Mouse (Mus musculus): Measurements from ENCODE around the gene Magix. TPM values are rescaled to one million over a fixed set of nuclear protein-coding genes. Genes with fewer than 3 reads are reported as not detected.

The Magix gene
- polyA plus RNA-seq, 1 experiment: not detected

DNA sequence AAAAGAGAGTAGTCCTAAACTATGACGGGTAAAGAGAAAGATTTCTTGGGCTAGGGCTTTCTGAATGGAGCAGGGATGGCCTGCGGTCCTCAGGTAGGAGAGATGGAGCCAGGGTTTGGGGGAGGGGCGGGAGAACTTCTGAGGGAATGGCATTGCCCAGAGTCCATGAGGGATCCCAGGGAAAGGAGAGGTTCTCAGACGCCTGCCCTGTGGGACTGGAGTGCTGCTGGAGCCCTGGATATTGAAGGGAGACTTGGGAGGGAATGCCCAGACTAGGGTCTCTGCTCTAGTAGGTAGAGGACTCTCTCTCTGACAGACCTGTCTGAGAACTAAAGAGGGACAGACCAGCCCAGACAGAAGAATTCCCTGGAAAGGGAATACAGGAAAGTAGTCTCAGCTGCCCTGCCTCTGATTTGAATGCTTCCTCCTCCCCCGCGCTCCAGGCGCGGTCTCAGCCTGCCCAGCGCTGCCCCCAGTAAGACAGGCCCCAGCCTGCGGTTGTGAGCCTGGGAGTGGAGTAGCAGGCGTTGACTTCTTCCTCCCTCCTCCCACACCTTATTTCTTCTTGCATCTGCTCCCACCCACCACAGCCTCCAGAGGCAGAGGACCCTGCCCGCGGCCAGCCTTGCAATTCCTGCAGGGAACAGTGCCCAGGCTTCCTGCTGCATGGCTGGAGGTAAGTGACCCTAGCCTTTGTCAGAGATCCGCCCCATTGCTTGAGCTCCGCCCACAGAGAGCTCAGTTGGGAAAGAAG lies 22.8 kb downstream of the Magix start:
- no peaks in the 10 kb centered on the region for H3K9me3 ChIP-seq
- no peaks in the 10 kb centered on the region for H3K36me3 ChIP-seq (replicated peaks; ENCODE audit: low read length)
- H3K4me1 ChIP-seq: peaks cover 11% of the 10 kb centered on the region
- H3K4me3 ChIP-seq (replicated peaks): peak overlapping the region; percentile 46
- no peak for TF ChIP-seq GATA1 (IDR thresholded peaks at IDR 0.05; ENCODE audit: borderline replicate concordance, low read length)
- TF ChIP-seq FLI1 (IDR thresholded peaks at IDR 0.05; ENCODE audit: low read length): no peak
- peaks cover 27% of the 10 kb centered on the region for H3K27me3 ChIP-seq (replicated peaks)

DNA sequence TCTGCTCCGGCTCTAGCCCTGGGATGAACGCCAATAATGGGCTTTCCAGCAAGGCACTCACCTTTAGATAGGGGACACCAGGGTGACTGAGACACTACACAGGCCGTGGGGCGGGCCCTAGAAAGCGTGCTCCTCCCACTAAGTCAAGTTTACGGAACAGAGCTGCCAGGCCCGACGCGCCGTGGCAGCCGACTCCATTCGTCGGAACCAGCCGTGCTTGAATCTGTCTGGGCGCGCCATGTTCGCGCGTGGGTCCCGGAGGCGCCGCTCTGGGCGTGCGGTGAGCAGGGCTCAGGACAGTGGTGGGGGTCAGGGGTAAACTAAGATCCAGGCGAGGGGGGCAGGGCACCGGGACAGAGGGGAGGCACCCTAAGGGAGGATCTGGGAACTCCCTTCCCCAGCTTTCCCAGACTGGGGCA lies 23.8 kb downstream of the Magix start, which contains the start of gene Prickle3:
Prickle3 (plus strand) TSS at position 40 of the 419 bp plus-strand sequence.
- TF ChIP-seq FLI1 (IDR thresholded peaks at IDR 0.05; ENCODE audit: low read length) (no peak), GATA1 (IDR thresholded peaks at IDR 0.05; ENCODE audit: borderline replicate concordance, low read length) (no peak)
- H3K4me1 ChIP-seq: peaks cover 11% of the 10 kb centered on the region
- H3K36me3 ChIP-seq (replicated peaks; ENCODE audit: low read length): no peaks in the 10 kb centered on the region
- H3K4me3 ChIP-seq (replicated peaks): peak within 1 kb of the TSS; percentile 81
- H3K9me3 ChIP-seq: no peaks in the 10 kb centered on the region
- peaks cover 27% of the 10 kb centered on the region for H3K27me3 ChIP-seq (replicated peaks)

GRCm38 (mm10) chrX:7648671-7649304 lies 32.3 kb downstream of the Magix start:
- H3K4me1 ChIP-seq: peaks cover 15% of the 10 kb centered on the region

DNA sequence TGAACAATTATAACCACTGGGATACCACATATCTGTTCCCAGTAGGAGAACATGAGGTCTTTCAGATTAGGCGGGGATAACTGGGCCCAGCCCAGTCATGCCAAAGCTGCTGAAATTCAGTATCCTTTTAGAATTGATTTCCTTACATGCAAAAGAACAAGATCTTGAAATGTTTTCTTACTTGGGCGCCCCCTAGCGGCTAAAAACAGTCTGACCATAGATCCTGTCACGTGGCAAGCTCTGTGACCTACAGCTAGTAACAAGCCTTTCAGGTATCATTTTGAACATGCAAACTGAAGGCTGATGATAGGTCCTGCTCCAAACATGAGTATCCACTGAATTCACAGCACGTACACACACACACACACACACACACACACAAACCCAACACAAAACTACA lies 35.7 kb downstream of the Magix start:
- peaks cover 19% of the 10 kb centered on the region for H3K4me1 ChIP-seq
- H3K27me3 ChIP-seq (replicated peaks): peaks cover 31% of the 10 kb centered on the region
- no peaks in the 10 kb centered on the region for H3K36me3 ChIP-seq (replicated peaks; ENCODE audit: low read length)
- H3K4me3 ChIP-seq (replicated peaks): no peak overlapping the region
- TF ChIP-seq GATA1 (IDR thresholded peaks at IDR 0.05; ENCODE audit: borderline replicate concordance, low read length): no peak
- TF ChIP-seq FLI1 (IDR thresholded peaks at IDR 0.05; ENCODE audit: low read length): no peak
- H3K9me3 ChIP-seq: no peaks in the 10 kb centered on the region

More at GRCm38 (mm10) chrX:7648671-7649304, 32.3 kb downstream of the Magix start:
- Histone ChIP-seq H3K4me3 (replicated peaks) (peak overlapping the region; percentile 91), H3K9me3 (no peaks in the 10 kb centered on the region), H3K27me3 (replicated peaks) (peaks cover 7% of the 10 kb centered on the region), H3K36me3 (replicated peaks; ENCODE audit: low read length) (no peaks in the 10 kb centered on the region)
- no peak for TF ChIP-seq FLI1 (IDR thresholded peaks at IDR 0.05; ENCODE audit: low read length)
- no peak for TF ChIP-seq GATA1 (IDR thresholded peaks at IDR 0.05; ENCODE audit: borderline replicate concordance, low read length)

DNA sequence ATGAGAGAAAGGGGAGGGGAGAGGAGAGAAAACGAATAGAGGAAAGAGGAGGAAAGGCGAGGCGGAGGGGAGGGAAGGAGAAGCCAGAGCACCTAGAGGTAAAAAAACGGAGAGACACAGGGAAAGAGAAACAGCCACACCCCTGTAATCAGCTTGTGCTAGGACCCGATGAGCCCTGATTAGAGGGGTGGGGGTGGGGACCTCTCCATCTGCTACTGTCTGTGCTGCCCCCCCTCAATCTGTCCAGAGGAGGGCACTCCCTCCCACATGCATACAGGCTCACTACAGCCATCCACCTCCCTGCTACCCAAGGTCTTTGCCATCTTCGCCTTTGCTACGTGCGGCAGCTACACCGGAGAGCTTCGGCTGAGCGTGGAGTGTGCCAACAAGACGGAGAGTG lies 40.3 kb downstream of the Magix start:
- Histone ChIP-seq H3K4me1 (peaks cover 23% of the 10 kb centered on the region), H3K27me3 (replicated peaks) (peaks cover 51% of the 10 kb centered on the region)
- TF ChIP-seq FLI1 (IDR thresholded peaks at IDR 0.05; ENCODE audit: low read length) (no peak), GATA1 (IDR thresholded peaks at IDR 0.05; ENCODE audit: borderline replicate concordance, low read length) (no peak)

GRCm38 (mm10) chrX:7639536-7640325 lies 41.3 kb downstream of the Magix start:
- Histone ChIP-seq H3K9me3 (no peaks in the 10 kb centered on the region), H3K36me3 (replicated peaks; ENCODE audit: low read length) (no peaks in the 10 kb centered on the region), H3K4me1 (peaks cover 18% of the 10 kb centered on the region; the same call in 1 of the 2 replicates), H3K4me3 (replicated peaks) (no peak overlapping the region), H3K27me3 (replicated peaks) (peaks cover 59% of the 10 kb centered on the region)
- TF ChIP-seq FLI1 (IDR thresholded peaks at IDR 0.05; ENCODE audit: low read length) (no peak), GATA1 (IDR thresholded peaks at IDR 0.05; ENCODE audit: borderline replicate concordance, low read length) (no peak)

More for the DNA sequence above, 40.3 kb downstream of the Magix start:
- Histone ChIP-seq H3K36me3 (replicated peaks; ENCODE audit: low read length) (no peaks in the 10 kb centered on the region), H3K4me3 (replicated peaks) (no peak overlapping the region), H3K9me3 (no peaks in the 10 kb centered on the region)

- peak within 1 kb of the TSS; percentile 82 for H3K4me3 ChIP-seq (replicated peaks)
- peaks cover 18% of the 10 kb centered on the region; the same call in 1 of the 2 replicates for H3K4me1 ChIP-seq
- H3K36me3 ChIP-seq (replicated peaks; ENCODE audit: low read length): no peaks in the 10 kb centered on the region
- peaks cover 55% of the 10 kb centered on the region for H3K27me3 ChIP-seq (replicated peaks)
- no peak for TF ChIP-seq GATA1 (IDR thresholded peaks at IDR 0.05; ENCODE audit: borderline replicate concordance, low read length)
- no peak for TF ChIP-seq FLI1 (IDR thresholded peaks at IDR 0.05; ENCODE audit: low read length)
- H3K9me3 ChIP-seq: no peaks in the 10 kb centered on the region
Measured at GRCm38 (mm10) chrX:7638401-7639091, 42.5 kb downstream of the Magix start, which contains the start of gene Syp. Syp (plus strand) TSS chrX:7638471.

- H3K36me3 ChIP-seq (replicated peaks; ENCODE audit: low read length): no peaks in the 10 kb centered on the region
- peaks cover 14% of the 10 kb centered on the region; the same call in 1 of the 2 replicates for H3K4me1 ChIP-seq
- H3K9me3 ChIP-seq: 0 out of 2 replicates have a peak, but pooled peaks cover 2% of the 10 kb centered on the region
- H3K4me3 ChIP-seq (replicated peaks): no peak overlapping the region
- peaks cover 36% of the 10 kb centered on the region for H3K27me3 ChIP-seq (replicated peaks)
- TF ChIP-seq GATA1 (IDR thresholded peaks at IDR 0.05; ENCODE audit: borderline replicate concordance, low read length) (no peak), FLI1 (IDR thresholded peaks at IDR 0.05; ENCODE audit: low read length) (no peak)
Measured at GRCm38 (mm10) chrX:7635101-7635500, 46.0 kb downstream of the Magix start.

DNA sequence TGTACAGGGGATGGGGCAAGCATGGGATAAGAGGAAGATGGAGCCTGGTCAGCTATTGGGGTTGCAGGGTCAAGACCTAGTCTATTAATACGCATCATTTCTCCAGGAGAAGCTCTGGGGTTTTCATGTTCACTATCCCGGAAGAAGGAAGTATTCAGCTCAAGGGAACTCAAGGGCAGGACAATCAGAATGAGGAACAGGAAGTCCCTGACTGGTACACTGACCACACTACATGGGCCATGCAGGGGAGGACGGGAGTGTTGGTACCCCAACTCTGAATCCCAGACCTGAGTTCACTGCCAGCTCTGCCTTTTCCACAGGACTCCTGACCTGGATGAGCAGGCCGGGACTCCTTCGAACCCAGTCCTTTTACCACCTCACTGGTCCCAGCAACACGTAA lies 48.5 kb downstream of the Magix start:
- Histone ChIP-seq H3K9me3 (0 out of 2 replicates have a peak, but pooled peaks cover 2% of the 10 kb centered on the region), H3K4me3 (replicated peaks) (no peak overlapping the region), H3K4me1 (no peaks in the 10 kb centered on the region), H3K36me3 (replicated peaks; ENCODE audit: low read length) (no peaks in the 10 kb centered on the region), H3K27me3 (replicated peaks) (peaks cover 24% of the 10 kb centered on the region)
- TF ChIP-seq FLI1 (IDR thresholded peaks at IDR 0.05; ENCODE audit: low read length) (no peak), GATA1 (IDR thresholded peaks at IDR 0.05; ENCODE audit: borderline replicate concordance, low read length) (no peak)

Other genes with a start within 250 kb of the Magix start
- 3.1 TPM in 1 of 2 replicates, not detected in the other for gene Foxp3, start 107.6 kb downstream of the Magix start, polyA plus RNA-seq (2012; ENCODE audit: insufficient read depth, low replicate concordance)
- 0.54 and 1.3 TPM in 2 replicates for gene Ppp1r3f, start 107.0 kb downstream of the Magix start, polyA plus RNA-seq (2012; ENCODE audit: insufficient read depth, low replicate concordance)
- 19.9 and 25.1 TPM in 2 replicates for gene Ccdc22, start 75.7 kb downstream of the Magix start, polyA plus RNA-seq (2012; ENCODE audit: insufficient read depth, low replicate concordance)
- 0.03 TPM in 1 of 2 replicates, not detected in the other for gene Cacna1f, start 74.2 kb downstream of the Magix start, polyA plus RNA-seq (2012; ENCODE audit: insufficient read depth, low replicate concordance)
- gene Syp, start 42.8 kb downstream of the Magix start, polyA plus RNA-seq (2012; ENCODE audit: insufficient read depth, low replicate concordance): 1.4 TPM in 1 of 2 replicates, not detected in the other
- 3.0 and 5.9 TPM in 2 replicates for gene Prickle3, start 24.0 kb downstream of the Magix start, polyA plus RNA-seq (2012; ENCODE audit: insufficient read depth, low replicate concordance)
- 18.5 and 29.3 TPM in 2 replicates for gene Plp2, start 9.9 kb downstream of the Magix start, polyA plus RNA-seq (2012; ENCODE audit: insufficient read depth, low replicate concordance)
- gene Gpkow, start 15.9 kb upstream of the Magix start, polyA plus RNA-seq (2012; ENCODE audit: insufficient read depth, low replicate concordance): 2.4 TPM in 1 of 2 replicates, not detected in the other
- 8.7 and 24.6 TPM in 2 replicates for gene Wdr45, start 33.1 kb upstream of the Magix start, polyA plus RNA-seq (2012; ENCODE audit: insufficient read depth, low replicate concordance)
- gene Gm45208, start 41.0 kb upstream of the Magix start, polyA plus RNA-seq (2012; ENCODE audit: insufficient read depth, low replicate concordance): 12.9 TPM in 1 of 2 replicates, not detected in the other
- gene Praf2, start 47.2 kb upstream of the Magix start, polyA plus RNA-seq (2012; ENCODE audit: insufficient read depth, low replicate concordance): 28.2 and 91.3 TPM in 2 replicates
- 8.5 and 31.6 TPM in 2 replicates for gene Ccdc120, start 69.7 kb upstream of the Magix start, polyA plus RNA-seq (2012; ENCODE audit: insufficient read depth, low replicate concordance)
- gene Tfe3, start 81.3 kb upstream of the Magix start, polyA plus RNA-seq (2012; ENCODE audit: insufficient read depth, low replicate concordance): 17.5 and 17.8 TPM in 2 replicates
- 7.5 and 16.3 TPM in 2 replicates for gene Gripap1, start 108.5 kb upstream of the Magix start, polyA plus RNA-seq (2012; ENCODE audit: insufficient read depth, low replicate concordance)
- 0.15 TPM in 1 of 2 replicates, not detected in the other for gene Kcnd1, start 141.0 kb upstream of the Magix start, polyA plus RNA-seq (2012; ENCODE audit: insufficient read depth, low replicate concordance)
- gene Otud5, start 160.1 kb upstream of the Magix start, polyA plus RNA-seq (2012; ENCODE audit: insufficient read depth, low replicate concordance): 89.2 and 180 TPM in 2 replicates
- 177 and 348 TPM in 2 replicates for gene Pim2, start 197.0 kb upstream of the Magix start, polyA plus RNA-seq (2012; ENCODE audit: insufficient read depth, low replicate concordance)
- 99.5 and 147 TPM in 2 replicates for gene Slc35a2, start 202.8 kb upstream of the Magix start, polyA plus RNA-seq (2012; ENCODE audit: insufficient read depth, low replicate concordance)
- 135 and 223 TPM in 2 replicates for gene Pqbp1, start 218.0 kb upstream of the Magix start, polyA plus RNA-seq (2012; ENCODE audit: insufficient read depth, low replicate concordance)
- 139 and 161 TPM in 2 replicates for gene Timm17b, start 218.1 kb upstream of the Magix start, polyA plus RNA-seq (2012; ENCODE audit: insufficient read depth, low replicate concordance)
- gene Gm10491, start 226.6 kb upstream of the Magix start, polyA plus RNA-seq (2012; ENCODE audit: insufficient read depth, low replicate concordance): not detected in 2 replicates
- gene Gm10490, start 228.3 kb upstream of the Magix start, polyA plus RNA-seq (2012; ENCODE audit: insufficient read depth, low replicate concordance): not detected in 2 replicates
- gene Pcsk1n, start 238.6 kb upstream of the Magix start, polyA plus RNA-seq (2012; ENCODE audit: insufficient read depth, low replicate concordance): 1.4 and 3.8 TPM in 2 replicates
- not detected in 2 replicates for gene Eras, start 247.4 kb upstream of the Magix start, polyA plus RNA-seq (2012; ENCODE audit: insufficient read depth, low replicate concordance)

All from megakaryocyte, embryonic 14.5 days (primary cell).